In the genomic region with DNA sequence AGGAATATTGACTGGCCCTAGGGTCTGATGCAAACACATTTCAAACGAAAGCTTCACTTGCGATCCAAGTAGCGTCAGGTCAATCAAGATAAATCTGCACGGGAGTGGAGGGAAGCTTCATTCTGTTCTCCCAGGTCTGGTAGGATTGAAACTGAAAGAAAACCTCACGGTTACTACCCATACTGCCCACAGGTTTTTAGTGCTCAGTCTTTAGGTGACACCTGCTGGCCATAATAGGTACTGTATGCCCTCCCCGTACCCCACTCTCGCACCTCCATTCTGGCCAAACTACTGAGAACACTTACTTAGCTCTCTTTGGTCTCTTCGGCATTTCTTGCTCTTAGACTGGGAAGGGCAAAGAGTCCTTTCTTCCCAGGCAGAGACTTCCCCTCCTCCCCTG, we compare ENCODE assay signal across 8 mouse cellular contexts. TPM values are rescaled to one million over a fixed set of nuclear protein-coding genes. Genes with fewer than 3 reads are reported as not detected.
DNase-seq lines count a peak whose midpoint lies in the region; ATAC-seq and TF ChIP-seq lines count a peak whose summit lies in the region.

No protein-coding gene starts in this region.

- WGBS in embryonic facial prominence, embryonic 14.5 days, result 27% methylated on average over 8 of the region's 8 CpGs
- WGBS in liver, postnatal 0 days (ENCODE audit: insufficient replicate concordance), result 11% methylated on average over 8 of the region's 8 CpGs

- peak; percentile 85 for TF ChIP-seq CTCF in liver, postnatal 0 days (IDR thresholded peaks at IDR 0.05; ENCODE audit: low read depth)

- H3K27me3 ChIP-seq in embryonic facial prominence, embryonic 14.5 days (replicated peaks; ENCODE audit: control insufficient read depth, insufficient read depth, low read length), result no peaks in the 10 kb centered on the region
- no peaks in the 10 kb centered on the region for H3K27me3 ChIP-seq in liver, postnatal 0 days (ENCODE audit: insufficient read depth, low read length)

- H3K27ac ChIP-seq in embryonic facial prominence, embryonic 14.5 days (replicated peaks; ENCODE audit: low read depth, low read length), result no peak overlapping the region
- H3K27ac ChIP-seq in liver, postnatal 0 days (ENCODE audit: low read depth), result no peak overlapping the region

- no peaks in the 10 kb centered on the region for H3K4me1 ChIP-seq in embryonic facial prominence, embryonic 14.5 days (ENCODE audit: control insufficient read depth, insufficient read depth, low read length)
- no peaks in the 10 kb centered on the region for H3K4me1 ChIP-seq in liver, postnatal 0 days (ENCODE audit: insufficient read depth)

- peak overlapping the region; percentile 17; the same call in 1 of the 2 replicates for H3K9ac ChIP-seq in embryonic facial prominence, embryonic 14.5 days (ENCODE audit: low read depth, low read length)
- peak overlapping the region; percentile 45; the same call in 1 of the 2 replicates for H3K9ac ChIP-seq in liver, postnatal 0 days (replicated peaks)

- H3K4me3 ChIP-seq in embryonic facial prominence, embryonic 14.5 days (ENCODE audit: low read depth, low read length), result no peak overlapping the region
- peak overlapping the region; percentile 29; the same call in 1 of the 2 replicates for H3K4me3 ChIP-seq in liver, postnatal 0 days (ENCODE audit: low read depth, low read length)

- no peaks in the 10 kb centered on the region for H3K9me3 ChIP-seq in embryonic facial prominence, embryonic 14.5 days (ENCODE audit: control insufficient read depth, low read length)
- H3K9me3 ChIP-seq in liver, postnatal 0 days (ENCODE audit: low read length), result no peaks in the 10 kb centered on the region

- H3K36me3 ChIP-seq in embryonic facial prominence, embryonic 14.5 days (ENCODE audit: control insufficient read depth, insufficient read depth, low read length), result no peaks in the 10 kb centered on the region
- no peaks in the 10 kb centered on the region for H3K36me3 ChIP-seq in liver, postnatal 0 days (replicated peaks; ENCODE audit: insufficient read depth, low read length)

- TF ChIP-seq EP300 in liver, postnatal 0 days (IDR thresholded peaks at IDR 0.05; ENCODE audit: low read depth), result no peak

- peak overlapping the region; percentile 40 for H3K4me2 ChIP-seq in embryonic facial prominence, embryonic 14.5 days (ENCODE audit: low read depth, low read length)
- H3K4me2 ChIP-seq in liver, postnatal 0 days (ENCODE audit: low read depth, low read length), result peak overlapping the region; percentile 60

- ATAC-seq in embryonic facial prominence, embryonic 14.5 days (ENCODE audit: low read depth), result peak; percentile 38; the same call in 1 of the 2 replicates
- peak; percentile 58; the same call in 1 of the 2 replicates for ATAC-seq in liver, postnatal 0 days

- peak; percentile 51 for DNase-seq in gastrocnemius, adult 18-20 months (ENCODE audit: low spot score)
- no peak for DNase-seq in gastrocnemius, adult 8-10 months (ENCODE audit: low spot score in 2 of 2)
- DNase-seq in B cell, adult 2 months, result peak; percentile 77 to 84
- DNase-seq in adrenal gland, postnatal 14 days, result peak; percentile 67
- peak; percentile 24 for DNase-seq in embryonic facial prominence, embryonic 14.5 days (ENCODE audit: low spot score)
- peak; percentile 72 for DNase-seq in kidney, adult 18-20 months
- DNase-seq in liver, postnatal 0 days, result peak; percentile 66
- DNase-seq in spleen, adult 18-20 months, result peak; percentile 23 to 71

RNA-seq across cellular contexts. Expression of a gene that starts 9.2 kb away (rescaled TPM):
- not detected for total RNA-seq in gastrocnemius, adult 18-20 months (2021)
- total RNA-seq in gastrocnemius, adult 8-10 months (2022), result not detected
- total RNA-seq in adrenal gland, postnatal 14 days (2021), result 0.78 and 1.4 TPM in 2 replicates
- 0.86 and 1.1 TPM in 2 replicates for polyA plus RNA-seq in embryonic facial prominence, embryonic 14.5 days (2014; fragmentation: Nextera tagmentation; extraction: Ambion mirVana)
- not detected in 2 replicates for polyA plus RNA-seq in liver, postnatal 0 days (2015; fragmentation: Nextera tagmentation; extraction: Ambion mirVana)

RNA-seq across cellular contexts. Expression of a gene that starts 17.8 kb away (rescaled TPM):
- total RNA-seq in gastrocnemius, adult 18-20 months (2021), result 1 to 10 TPM; 2.4 to 3.8 TPM
- total RNA-seq in gastrocnemius, adult 8-10 months (2022), result 1 to 10 TPM in 2 of 4 experiments, under 1 TPM in 1, not detected in 1; 0.88 to 3.6 (median 1.7) TPM
- 3.0 and 6.3 TPM in 2 replicates for total RNA-seq in adrenal gland, postnatal 14 days (2021)
- 5.3 and 5.4 TPM in 2 replicates for polyA plus RNA-seq in embryonic facial prominence, embryonic 14.5 days (2014; fragmentation: Nextera tagmentation; extraction: Ambion mirVana)
- 0.65 and 1.3 TPM in 2 replicates for polyA plus RNA-seq in liver, postnatal 0 days (2015; fragmentation: Nextera tagmentation; extraction: Ambion mirVana)

RNA-seq across cellular contexts. Expression of a gene that starts 47.3 kb away (rescaled TPM):
- 10 to 100 TPM; 55.0 to 93.3 TPM for total RNA-seq in gastrocnemius, adult 18-20 months (2021)
- total RNA-seq in gastrocnemius, adult 8-10 months (2022), result 10 to 100 TPM; 42.6 to 50.9 (median 47.3) TPM
- 110 and 140 TPM in 2 replicates for total RNA-seq in adrenal gland, postnatal 14 days (2021)
- 56.9 and 71.4 TPM in 2 replicates for polyA plus RNA-seq in embryonic facial prominence, embryonic 14.5 days (2014; fragmentation: Nextera tagmentation; extraction: Ambion mirVana)
- polyA plus RNA-seq in liver, postnatal 0 days (2015; fragmentation: Nextera tagmentation; extraction: Ambion mirVana), result 1.5 and 1.9 TPM in 2 replicates

Comparison
In these comparisons a context has a peak if more than half of its experiments do, and no peak if none do; other contexts are left out.
1. DNase-seq: peak in gastrocnemius, adult 18-20 months (single experiment), B cell, adult 2 months (2 of 2), adrenal gland, postnatal 14 days (single experiment), embryonic facial prominence, embryonic 14.5 days (single experiment), kidney, adult 18-20 months (single experiment), liver, postnatal 0 days (single experiment) and spleen, adult 18-20 months (2 of 2); none in gastrocnemius, adult 8-10 months (0 of 2).